Mouse (Mus musculus): ENCODE data around the gene Gja5. TPM values are rescaled to one million over a fixed set of nuclear protein-coding genes. Genes with fewer than 3 reads are reported as not detected.
"Not testable (repeated sequence)": the region's sequence is repeated elsewhere in the genome, so short reads cannot be mapped to it uniquely, and the experiment has no call there.

Gja5 gene
- polyA plus RNA-seq, 1 experiment from 2014 or later = 1.1 TPM

DNA sequence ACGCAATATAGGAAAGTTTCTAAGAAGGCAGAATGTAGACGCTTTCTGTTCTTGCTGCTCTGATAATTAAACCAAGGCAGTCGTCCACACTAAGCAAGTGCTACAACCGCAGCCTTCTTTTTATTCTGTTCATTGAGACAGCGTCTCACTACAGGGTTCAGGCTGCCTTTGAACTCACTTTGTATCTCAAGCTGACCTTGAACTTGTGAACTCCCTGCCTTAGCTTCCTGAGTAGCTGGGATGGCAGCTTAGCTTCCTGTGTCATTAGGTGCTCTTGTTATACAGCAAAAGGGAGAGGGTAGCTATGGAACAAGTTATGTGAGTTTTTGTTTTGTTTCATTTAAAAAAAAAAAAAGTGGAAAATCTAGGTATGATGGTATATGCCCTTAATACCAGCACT is 177.7 kb downstream of the Gja5 start:
- H3K4me2 ChIP-seq (ENCODE audit: low read length) = no peak overlapping the region
- H3K27me3 ChIP-seq (replicated peaks; ENCODE audit: control insufficient read depth, insufficient read depth, low read length) = no peaks in the 10 kb centered on the region
- H3K4me3 ChIP-seq (ENCODE audit: low read depth, low read length) = no peak overlapping the region
- H3K9ac ChIP-seq (ENCODE audit: low read length) = no peak overlapping the region
- 0 out of 2 replicates have a peak, but pooled peaks cover 2% of the 10 kb centered on the region for H3K9me3 ChIP-seq (replicated peaks; ENCODE audit: control insufficient read depth, low read length)
- H3K36me3 ChIP-seq (ENCODE audit: control insufficient read depth, insufficient read depth, low read length) = no peaks in the 10 kb centered on the region
- ATAC-seq (no peak), DNase-seq (ENCODE audit: low spot score) (no peak)
- no peak overlapping the region for H3K27ac ChIP-seq (ENCODE audit: low read depth, low read length)
- H3K4me1 ChIP-seq (ENCODE audit: control insufficient read depth, insufficient read depth, low read length) = no peaks in the 10 kb centered on the region
- WGBS = 84% methylated on average over 5 of the region's 5 CpGs

DNA sequence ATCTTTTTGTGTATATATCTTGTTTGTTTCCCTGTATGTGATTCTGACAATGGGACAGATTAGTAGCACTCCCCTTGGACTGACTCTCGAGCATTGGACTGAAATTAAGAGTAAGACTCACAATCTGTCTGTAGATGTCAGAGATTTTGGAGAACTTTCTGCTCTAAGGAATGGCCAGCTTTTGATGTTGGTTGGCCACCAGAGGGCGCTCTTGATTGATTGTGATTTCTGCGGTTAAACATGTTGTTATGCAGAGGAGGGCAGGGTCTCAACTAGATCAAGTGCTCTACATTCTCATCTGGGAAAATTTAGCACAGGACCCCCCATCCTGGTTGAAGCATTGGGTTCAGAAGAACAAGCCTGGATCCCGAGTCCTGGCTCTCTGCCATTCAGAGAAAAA is 182.8 kb downstream of the Gja5 start:
- Histone ChIP-seq H3K4me3 (ENCODE audit: low read depth, low read length) (no peak overlapping the region), H3K27me3 (replicated peaks; ENCODE audit: control insufficient read depth, insufficient read depth, low read length) (no peaks in the 10 kb centered on the region), H3K27ac (ENCODE audit: low read depth, low read length) (no peak overlapping the region), H3K9ac (ENCODE audit: low read length) (no peak overlapping the region), H3K4me2 (ENCODE audit: low read length) (no peak overlapping the region), H3K36me3 (ENCODE audit: control insufficient read depth, insufficient read depth, low read length) (no peaks in the 10 kb centered on the region), H3K9me3 (replicated peaks; ENCODE audit: control insufficient read depth, low read length) (0 out of 2 replicates have a peak, but pooled peaks cover 2% of the 10 kb centered on the region), H3K4me1 (ENCODE audit: control insufficient read depth, insufficient read depth, low read length) (no peaks in the 10 kb centered on the region)
- no peak for ATAC-seq
- peak; percentile 16 for DNase-seq (ENCODE audit: low spot score)
- 69% methylated on average over 4 of the region's 4 CpGs for WGBS

DNA sequence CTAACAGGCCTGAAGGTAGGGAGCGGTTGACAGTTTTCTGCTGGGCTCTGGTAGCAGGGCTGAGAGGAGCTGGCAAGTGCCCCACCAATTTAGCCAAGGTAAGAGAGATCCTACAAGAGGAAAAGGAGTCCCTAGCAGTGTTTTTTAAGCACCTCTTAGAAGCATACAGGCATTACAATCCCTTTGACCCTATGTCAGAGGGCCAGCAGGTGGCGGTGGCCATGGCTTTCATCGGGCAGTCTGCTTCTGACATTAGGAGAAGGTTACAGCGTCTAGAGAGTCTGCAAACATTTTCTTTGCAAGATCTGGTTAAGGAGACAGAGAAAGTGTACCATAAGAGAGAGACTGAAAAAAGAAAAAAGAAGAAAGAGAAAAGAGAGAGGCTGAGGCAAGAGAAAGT is 183.8 kb downstream of the Gja5 start:
- not testable (repeated sequence) for H3K9ac ChIP-seq (ENCODE audit: low read length); ATAC-seq; H3K36me3 ChIP-seq (ENCODE audit: control insufficient read depth, insufficient read depth, low read length); H3K9me3 ChIP-seq (replicated peaks; ENCODE audit: control insufficient read depth, low read length); H3K4me3 ChIP-seq (ENCODE audit: low read depth, low read length); H3K4me1 ChIP-seq (ENCODE audit: control insufficient read depth, insufficient read depth, low read length); H3K4me2 ChIP-seq (ENCODE audit: low read length); H3K27ac ChIP-seq (ENCODE audit: low read depth, low read length); H3K27me3 ChIP-seq (replicated peaks; ENCODE audit: control insufficient read depth, insufficient read depth, low read length); DNase-seq (ENCODE audit: low spot score)
- WGBS = 84% methylated on average over 4 of the region's 4 CpGs

DNA sequence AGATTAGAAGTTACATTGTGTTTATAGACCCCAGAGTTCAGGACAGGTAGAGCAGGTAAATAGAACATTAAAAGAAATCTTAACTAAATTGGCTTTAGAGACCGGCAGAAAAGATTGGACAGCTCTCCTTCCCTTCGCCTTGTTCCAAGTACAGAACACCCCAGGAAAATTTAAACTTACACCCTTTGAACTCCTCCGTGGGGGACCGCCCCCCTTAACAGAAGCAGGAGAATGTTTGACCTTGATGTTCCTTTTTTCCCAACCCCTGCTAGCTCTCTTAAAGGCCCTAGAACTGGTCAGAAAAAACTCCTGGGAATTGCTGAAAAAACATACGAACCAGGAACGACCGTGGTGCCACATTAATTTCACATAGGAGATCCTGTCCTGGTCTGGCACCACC is 187.5 kb downstream of the Gja5 start:
- not testable (repeated sequence) for H3K4me3 ChIP-seq (ENCODE audit: low read depth, low read length); ATAC-seq
- 91% methylated on average over 7 of the region's 7 CpGs for WGBS

DNA sequence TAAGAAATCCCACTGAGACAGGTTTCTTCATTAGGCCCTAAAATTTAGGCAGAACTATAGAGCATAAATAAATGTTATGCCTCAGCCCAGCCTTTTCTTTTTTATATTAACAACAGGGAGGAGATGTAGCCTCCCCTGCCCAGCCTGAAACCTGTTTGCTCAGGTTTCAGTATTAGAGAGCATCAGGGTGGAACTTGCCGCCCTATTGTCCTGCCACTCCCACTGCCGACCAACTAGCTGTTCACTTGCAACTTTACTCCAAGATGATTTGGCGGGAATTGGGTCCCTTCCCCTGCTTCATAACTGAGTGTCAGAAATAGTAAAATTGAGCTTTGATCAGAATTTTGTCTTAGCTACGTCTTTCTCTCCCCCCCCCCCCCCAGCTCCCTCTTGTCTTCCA is 192.2 kb downstream of the Gja5 start:
- H3K9ac ChIP-seq (ENCODE audit: low read length); H3K4me3 ChIP-seq (ENCODE audit: low read depth, low read length); H3K36me3 ChIP-seq (ENCODE audit: control insufficient read depth, insufficient read depth, low read length); ATAC-seq; H3K4me1 ChIP-seq (ENCODE audit: control insufficient read depth, insufficient read depth, low read length); H3K4me2 ChIP-seq (ENCODE audit: low read length); H3K27me3 ChIP-seq (replicated peaks; ENCODE audit: control insufficient read depth, insufficient read depth, low read length); DNase-seq (ENCODE audit: low spot score); H3K27ac ChIP-seq (ENCODE audit: low read depth, low read length); H3K9me3 ChIP-seq (replicated peaks; ENCODE audit: control insufficient read depth, low read length): not testable (repeated sequence)
- WGBS = 73% methylated on average over 4 of the region's 4 CpGs

More for the DNA sequence above, 187.5 kb downstream of the Gja5 start:
- H3K27ac ChIP-seq (ENCODE audit: low read depth, low read length); DNase-seq (ENCODE audit: low spot score); H3K9me3 ChIP-seq (replicated peaks; ENCODE audit: control insufficient read depth, low read length); H3K4me1 ChIP-seq (ENCODE audit: control insufficient read depth, insufficient read depth, low read length); H3K9ac ChIP-seq (ENCODE audit: low read length); H3K27me3 ChIP-seq (replicated peaks; ENCODE audit: control insufficient read depth, insufficient read depth, low read length); H3K4me2 ChIP-seq (ENCODE audit: low read length); H3K36me3 ChIP-seq (ENCODE audit: control insufficient read depth, insufficient read depth, low read length): not testable (repeated sequence)

DNA sequence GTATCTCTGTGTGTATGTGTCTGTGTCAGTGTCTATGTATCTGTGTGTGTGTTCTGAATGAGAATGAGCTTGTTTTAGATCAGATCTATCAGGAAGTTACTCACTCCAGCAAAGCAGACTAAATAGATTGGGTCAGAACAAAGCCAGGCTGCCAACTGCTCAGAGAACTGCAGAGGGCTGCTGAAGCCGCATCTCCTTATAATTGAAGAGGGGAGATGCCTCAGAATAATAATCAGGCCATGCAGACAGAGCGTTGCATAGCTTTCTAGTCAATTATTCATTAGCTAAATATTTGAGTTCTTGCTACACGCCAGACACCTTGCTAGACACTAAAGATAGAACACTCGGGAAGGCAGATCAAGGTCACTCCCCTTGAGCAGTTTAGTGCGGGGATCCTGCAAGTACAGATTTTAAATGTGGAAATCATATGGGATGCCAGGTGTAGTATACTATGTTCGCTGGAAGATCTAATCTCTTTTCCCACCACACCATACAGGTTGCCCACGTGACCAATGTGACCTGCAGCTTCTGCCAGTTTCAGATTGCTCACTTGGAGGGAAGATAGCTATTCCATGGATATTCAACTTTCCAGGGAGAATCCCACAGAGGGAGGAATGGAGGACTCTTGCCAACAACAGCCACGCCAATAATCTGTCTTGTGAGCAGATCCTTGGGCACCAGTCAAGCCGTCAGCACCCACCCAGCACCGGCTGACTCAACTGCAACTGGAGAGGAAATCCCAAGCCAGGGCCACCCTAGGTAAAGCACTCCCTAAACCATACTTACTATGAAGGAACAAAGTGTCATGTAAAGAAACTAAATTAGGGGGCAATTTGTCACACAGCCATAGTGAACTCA is 196.5 kb downstream of the Gja5 start:
- Histone ChIP-seq H3K27me3 (replicated peaks; ENCODE audit: control insufficient read depth, insufficient read depth, low read length) (no peaks in the 10 kb centered on the region), H3K4me1 (ENCODE audit: control insufficient read depth, insufficient read depth, low read length) (peaks cover 5% of the 10 kb centered on the region; the same call in 1 of the 2 replicates), H3K4me2 (ENCODE audit: low read length) (no peak overlapping the region), H3K27ac (ENCODE audit: low read depth, low read length) (no peak overlapping the region), H3K36me3 (ENCODE audit: control insufficient read depth, insufficient read depth, low read length) (no peaks in the 10 kb centered on the region), H3K4me3 (ENCODE audit: low read depth, low read length) (no peak overlapping the region), H3K9me3 (replicated peaks; ENCODE audit: control insufficient read depth, low read length) (no peaks in the 10 kb centered on the region), H3K9ac (ENCODE audit: low read length) (no peak overlapping the region)
- DNase-seq (ENCODE audit: low spot score) (peak; percentile 37), ATAC-seq (peak; percentile 37; the same call in 1 of the 2 replicates)
- WGBS = 66% methylated on average over 10 of the region's 10 CpGs

DNA sequence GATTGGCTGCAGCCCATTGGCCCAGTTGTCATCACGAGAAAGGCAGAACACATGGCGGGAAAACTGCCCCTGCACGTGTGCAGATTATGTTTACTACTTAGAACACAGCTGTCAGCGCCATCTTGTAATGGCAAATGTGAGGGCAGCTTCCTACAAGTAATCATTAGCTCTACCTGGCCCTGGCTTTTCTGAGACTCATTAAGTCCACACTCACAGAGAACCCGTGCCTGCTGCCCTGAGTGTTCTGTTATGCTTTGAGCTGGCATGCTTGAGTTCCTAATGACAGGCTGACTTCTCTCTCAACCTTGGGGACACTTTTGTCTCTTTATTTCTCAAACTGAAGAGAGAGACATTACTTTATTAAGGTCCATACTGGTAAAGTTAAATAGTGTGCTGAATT is 199.5 kb downstream of the Gja5 start:
- WGBS = 76% methylated on average over 3 of the region's 5 CpGs
- H3K9ac ChIP-seq (ENCODE audit: low read length); H3K4me2 ChIP-seq (ENCODE audit: low read length); H3K4me3 ChIP-seq (ENCODE audit: low read depth, low read length); H3K27me3 ChIP-seq (replicated peaks; ENCODE audit: control insufficient read depth, insufficient read depth, low read length); H3K36me3 ChIP-seq (ENCODE audit: control insufficient read depth, insufficient read depth, low read length); DNase-seq (ENCODE audit: low spot score); H3K27ac ChIP-seq (ENCODE audit: low read depth, low read length); ATAC-seq; H3K9me3 ChIP-seq (replicated peaks; ENCODE audit: control insufficient read depth, low read length); H3K4me1 ChIP-seq (ENCODE audit: control insufficient read depth, insufficient read depth, low read length): not testable (repeated sequence)

DNA sequence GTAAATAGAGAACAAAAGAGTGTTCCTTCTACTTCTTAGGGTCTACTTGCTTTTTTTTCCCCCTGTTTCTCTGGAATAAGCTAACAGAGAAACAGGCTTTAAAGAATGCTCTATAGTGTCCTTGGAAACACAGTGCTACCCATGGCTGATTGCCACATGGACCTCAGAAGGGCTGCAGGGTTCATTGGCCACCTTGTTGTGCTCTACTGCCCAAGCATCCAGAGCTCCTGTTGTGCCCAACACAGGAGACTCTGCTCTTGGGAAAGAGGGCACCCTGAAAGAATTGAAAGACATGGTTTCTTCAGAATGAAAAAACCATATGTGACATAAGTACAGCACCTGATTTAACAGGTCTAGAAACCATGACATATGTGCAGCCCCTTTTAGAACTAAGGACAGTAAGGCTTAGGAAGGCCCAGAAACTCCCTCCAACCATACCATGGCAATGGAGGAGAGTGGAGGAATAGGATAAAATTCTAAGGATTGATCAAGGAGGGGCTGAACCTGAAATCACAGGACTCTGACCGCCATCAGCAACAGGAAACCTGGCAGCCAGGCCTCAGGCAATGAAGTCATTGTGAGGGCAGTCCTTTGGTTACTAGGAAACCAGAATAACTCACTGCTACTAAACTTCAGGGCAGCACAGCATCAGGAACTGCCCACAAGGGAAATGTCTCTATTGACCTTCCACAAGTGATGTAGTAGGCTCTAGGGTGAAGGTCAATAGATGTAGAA is 200.4 kb downstream of the Gja5 start:
- WGBS = 79% methylated on average over 1 of the region's 1 CpGs
- no peaks in the 10 kb centered on the region for H3K27me3 ChIP-seq (replicated peaks; ENCODE audit: control insufficient read depth, insufficient read depth, low read length)

DNA sequence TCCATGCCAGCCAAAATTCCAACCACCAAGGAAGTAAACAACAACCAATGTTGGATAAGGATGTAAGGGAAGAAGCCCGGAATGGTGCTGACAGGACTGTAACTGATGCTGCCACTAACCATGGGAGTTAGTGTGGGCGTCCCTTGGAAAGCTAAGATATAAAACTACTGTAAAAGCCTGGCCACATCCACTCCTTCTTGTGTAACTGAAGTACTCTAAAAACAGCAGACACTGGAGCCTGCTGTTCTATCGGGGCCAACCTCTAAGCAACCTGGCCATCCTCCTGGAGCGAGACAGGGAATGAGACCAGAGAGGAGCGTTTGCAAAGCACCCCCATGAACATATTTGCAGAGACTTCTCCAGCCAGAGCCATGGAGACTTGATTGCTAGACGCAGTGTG is 213.0 kb downstream of the Gja5 start:
- ATAC-seq = no peak
- WGBS = 94% methylated on average over 6 of the region's 6 CpGs
- H3K27ac ChIP-seq (ENCODE audit: low read depth, low read length) = no peak overlapping the region

More for the DNA sequence above, 200.4 kb downstream of the Gja5 start:
- peaks cover 5% of the 10 kb centered on the region; the same call in 1 of the 2 replicates for H3K4me1 ChIP-seq (ENCODE audit: control insufficient read depth, insufficient read depth, low read length)
- DNase-seq (ENCODE audit: low spot score) = no peak
- no peak overlapping the region for H3K4me2 ChIP-seq (ENCODE audit: low read length)
- no peak overlapping the region for H3K4me3 ChIP-seq (ENCODE audit: low read depth, low read length)
- H3K9me3 ChIP-seq (replicated peaks; ENCODE audit: control insufficient read depth, low read length) = peaks cover 5% of the 10 kb centered on the region; the same call in 1 of the 2 replicates
- H3K36me3 ChIP-seq (ENCODE audit: control insufficient read depth, insufficient read depth, low read length) = no peaks in the 10 kb centered on the region
- ATAC-seq = no peak
- H3K9ac ChIP-seq (ENCODE audit: low read length) = no peak overlapping the region
- no peak overlapping the region for H3K27ac ChIP-seq (ENCODE audit: low read depth, low read length)

More for the DNA sequence above, 213.0 kb downstream of the Gja5 start:
- DNase-seq (ENCODE audit: low spot score) = no peak
- Histone ChIP-seq H3K9ac (ENCODE audit: low read length) (no peak overlapping the region), H3K27me3 (replicated peaks; ENCODE audit: control insufficient read depth, insufficient read depth, low read length) (no peaks in the 10 kb centered on the region), H3K4me3 (ENCODE audit: low read depth, low read length) (no peak overlapping the region), H3K4me2 (ENCODE audit: low read length) (no peak overlapping the region), H3K36me3 (ENCODE audit: control insufficient read depth, insufficient read depth, low read length) (no peaks in the 10 kb centered on the region), H3K4me1 (ENCODE audit: control insufficient read depth, insufficient read depth, low read length) (no peaks in the 10 kb centered on the region), H3K9me3 (replicated peaks; ENCODE audit: control insufficient read depth, low read length) (no peaks in the 10 kb centered on the region)

Data from forebrain, embryonic 14.5 days (tissue).